Mouse (Mus musculus) erythroid progenitor cell, adult 5-6 weeks (primary cell): ENCODE measurements around the gene Cntnap2. TPM values are rescaled to one million over a fixed set of nuclear protein-coding genes. Genes with fewer than 3 reads are reported as not detected.

Source experiments
- ATAC-seq: replicated peaks from 2 replicates; pipeline ENCODE4 v1.8.0; 2016; ENCODE audit warnings: moderate number of reproducible peaks, mild to moderate bottlenecking, moderate TSS enrichment, inconsistent platforms; ENCODE audit not compliant: poor library complexity, low FRiP score, severe bottlenecking
- total RNA-seq, 2 experiments: library from RNA; stranded (forward) in 1 of 2; stranded (reverse) in 1 of 2; fragments of 150-400 nt in 1 of 2; fragments of 186-747, 209-891 nt in 1 of 2; gene quantifications; 2 replicates each; pipeline versions ENCODE4 v1.2.3 to v1.2.4; 2015 to 2017; ENCODE audit warnings: low replicate concordance in 2 of 2

The Cntnap2 gene
- total RNA-seq (2015; ENCODE audit: low replicate concordance), result not detected in 2 replicates
- not detected in 2 replicates for total RNA-seq (2017; ENCODE audit: low replicate concordance)

DNA sequence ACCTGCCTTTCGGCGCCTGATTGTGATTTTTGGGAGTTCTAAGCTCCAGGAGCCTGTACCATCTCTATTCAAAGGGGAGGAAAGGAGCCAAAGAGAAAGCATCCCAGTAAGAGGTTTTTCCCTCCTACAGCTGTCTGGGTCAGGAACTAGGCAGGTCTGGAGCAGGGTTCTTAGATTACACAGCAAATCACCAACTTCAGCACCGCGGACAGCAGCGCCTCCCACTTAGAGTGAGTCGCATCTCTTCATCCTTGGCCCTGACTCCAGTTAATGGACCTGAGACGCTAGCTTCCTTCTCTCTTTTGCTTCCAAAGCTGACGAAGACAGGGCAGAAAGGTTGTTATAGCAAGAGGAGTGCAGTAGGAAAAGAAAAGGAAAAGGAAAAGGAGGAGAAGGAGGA is at the start of gene Cntnap2:
Cntnap2 (plus strand) TSS at position 267 of the 400 bp plus-strand sequence.
- ATAC-seq, result no peak

DNA sequence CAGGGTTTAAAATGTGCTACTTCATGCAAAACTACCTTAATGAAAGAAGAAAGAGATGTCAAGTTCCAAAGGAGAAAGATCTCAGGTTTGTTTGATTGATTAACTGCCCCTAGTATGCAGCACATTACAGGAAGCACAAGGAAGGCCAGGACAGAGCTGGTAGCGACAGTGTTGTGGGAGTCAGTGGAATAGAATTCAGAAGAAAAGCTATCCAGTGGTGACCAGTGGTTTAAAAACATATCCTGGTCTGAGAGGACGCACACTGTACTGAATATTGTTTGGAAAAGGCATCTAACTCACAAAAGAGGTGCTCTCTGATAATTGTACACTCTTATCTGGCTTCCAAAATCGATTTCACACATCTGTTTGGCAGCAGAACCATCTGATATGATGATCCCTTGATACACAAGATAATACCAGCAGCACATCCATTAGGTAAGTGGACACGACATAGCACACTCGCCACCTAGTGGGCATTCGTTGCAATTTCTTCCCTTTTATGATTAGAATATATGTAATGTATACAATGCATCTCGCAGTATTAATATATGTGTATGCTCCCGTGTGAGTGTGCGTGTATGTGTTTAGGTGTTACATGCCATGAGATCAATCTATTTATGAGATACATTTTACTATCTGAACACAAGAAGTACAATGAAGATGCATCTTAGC is 33.0 kb upstream of the Cntnap2 start:
- ATAC-seq, result peak; percentile 59; the same call in 1 of the 2 replicates

DNA sequence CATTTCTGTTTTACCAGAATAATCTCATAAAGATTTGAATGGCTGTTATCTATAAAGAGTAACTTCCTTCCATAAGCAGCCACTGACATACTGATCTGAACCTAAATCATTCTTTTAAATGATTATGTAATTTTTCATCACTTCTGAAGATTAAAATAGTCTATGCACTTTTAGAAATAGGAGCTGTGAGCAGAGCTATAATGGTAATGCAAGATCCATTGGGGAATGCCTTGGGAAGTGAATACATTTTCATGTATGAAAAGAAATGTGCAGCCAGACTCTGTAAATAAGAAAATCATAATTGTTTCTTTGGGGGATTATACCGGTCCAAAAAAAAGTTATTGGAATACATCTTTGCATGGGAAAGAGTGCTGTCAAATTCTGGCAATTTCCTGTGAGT is 19.7 kb upstream of the Cntnap2 start:
- no peak for ATAC-seq

DNA sequence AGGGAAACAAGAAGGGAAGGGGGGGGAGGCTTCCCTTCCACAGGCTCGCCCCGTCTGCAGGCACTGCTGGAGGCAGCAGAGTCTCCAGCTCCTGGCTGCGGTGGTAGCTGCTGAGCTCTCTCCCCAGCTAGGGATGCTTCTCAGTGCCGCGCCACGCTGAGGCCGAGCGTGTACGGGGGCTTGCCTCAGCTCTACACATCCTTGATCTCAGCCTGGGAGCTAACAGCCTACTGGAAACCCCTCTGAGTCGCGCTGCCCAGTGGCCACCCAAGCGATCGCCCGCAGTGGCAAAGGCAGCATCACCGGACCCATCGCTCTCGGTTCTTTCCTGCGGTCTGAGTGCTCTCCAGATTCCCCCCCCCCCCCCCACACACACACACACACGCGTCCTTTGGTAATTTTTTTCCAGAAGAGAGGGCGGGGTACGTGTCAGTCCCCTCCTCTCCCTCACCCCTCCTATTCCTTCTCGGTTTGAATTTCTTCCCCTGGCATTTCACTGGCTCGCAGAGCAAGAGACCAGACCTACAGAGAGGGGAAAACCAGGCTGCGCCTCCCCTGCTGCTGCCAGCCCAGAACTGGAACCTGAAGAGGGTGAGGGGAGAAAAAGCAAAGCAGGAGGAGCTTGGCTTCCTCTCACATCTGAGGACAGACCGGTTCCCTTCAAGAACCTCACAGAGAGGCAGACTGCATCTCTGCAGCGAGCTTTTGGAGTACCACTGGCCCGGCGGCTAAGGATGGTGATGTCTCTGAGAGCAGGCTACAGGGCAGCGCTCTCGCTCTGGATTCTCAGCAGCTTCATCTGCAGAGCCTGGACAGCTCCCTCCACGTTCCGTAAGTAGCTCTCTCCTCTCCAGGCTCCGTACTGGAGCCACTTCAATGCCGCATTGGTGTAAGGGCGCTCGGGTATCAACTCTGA is 657 bp downstream of the Cntnap2 start:
- no peak for ATAC-seq

DNA sequence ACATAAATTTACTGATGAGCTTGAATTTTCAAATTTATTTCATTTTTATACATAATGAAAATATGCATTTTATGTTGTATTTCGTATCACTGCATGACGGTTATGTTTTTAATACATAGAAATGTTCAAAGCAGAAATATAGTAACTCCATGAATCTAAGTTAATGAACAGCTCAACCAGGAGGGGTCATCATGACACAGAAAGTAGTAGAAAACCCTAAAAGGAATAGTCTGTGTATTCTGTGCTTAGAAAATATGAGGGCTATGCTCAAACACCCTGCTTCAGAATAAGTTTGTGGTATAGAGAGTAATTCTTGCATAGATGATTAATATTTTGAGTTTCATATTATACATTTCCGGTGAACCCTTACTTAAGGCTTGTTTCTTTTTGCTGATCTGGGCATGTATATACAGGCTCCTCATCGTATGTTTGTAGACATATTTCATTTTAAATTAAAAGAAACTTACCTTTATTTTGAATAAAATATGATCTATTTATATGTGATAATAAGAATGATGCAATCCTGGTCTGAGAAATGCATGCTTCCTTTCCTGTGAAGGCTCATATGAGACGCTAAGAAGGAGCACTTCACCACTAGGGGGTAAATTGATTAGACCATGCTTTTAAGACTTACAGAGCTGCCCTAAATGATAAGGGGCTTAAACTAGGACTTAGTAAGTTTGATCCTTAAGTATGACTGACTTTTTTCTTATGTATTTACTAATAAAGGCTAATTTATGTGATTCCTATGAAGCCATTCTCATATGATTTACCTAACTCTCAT is 3.2 kb downstream of the Cntnap2 start:
- ATAC-seq, result no peak

DNA sequence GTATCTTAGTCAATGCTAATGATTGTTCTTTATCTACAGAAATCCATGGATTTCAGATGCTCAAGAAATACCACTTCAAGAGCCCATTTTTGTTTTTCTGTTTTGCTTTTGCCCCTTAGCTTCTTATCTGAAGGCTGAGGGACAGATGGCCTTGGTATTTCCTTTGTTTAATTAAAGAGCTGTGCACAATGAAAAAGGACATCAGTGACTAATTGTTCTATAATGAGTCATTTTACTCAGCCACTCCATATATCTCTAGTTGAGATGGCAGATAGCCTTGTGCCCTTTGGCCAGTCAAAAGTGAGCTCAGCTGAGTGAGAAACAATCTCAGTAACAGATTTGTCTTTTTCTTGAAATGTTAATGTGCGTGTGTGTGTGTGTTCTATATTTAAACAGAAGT is 29.1 kb downstream of the Cntnap2 start:
- ATAC-seq, result no peak

DNA sequence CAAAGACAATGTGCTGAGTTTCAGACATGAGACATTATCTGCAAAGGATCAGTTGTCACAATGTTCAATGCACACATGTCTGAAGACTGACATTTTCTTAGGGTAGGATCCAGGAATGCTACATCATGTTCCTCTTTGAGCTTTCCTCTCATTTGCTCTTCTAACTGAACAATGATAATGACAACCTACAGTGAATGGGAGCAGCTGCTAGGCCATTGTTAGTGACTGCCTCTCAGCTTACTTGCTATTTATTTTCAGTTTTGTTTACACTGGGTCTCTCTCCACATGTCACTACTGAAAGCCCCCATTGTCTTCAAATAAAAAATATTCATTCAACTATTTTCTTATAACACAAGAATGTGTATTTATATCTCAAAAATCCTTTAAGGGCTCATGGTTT is 54.5 kb downstream of the Cntnap2 start:
- ATAC-seq, result no peak

DNA sequence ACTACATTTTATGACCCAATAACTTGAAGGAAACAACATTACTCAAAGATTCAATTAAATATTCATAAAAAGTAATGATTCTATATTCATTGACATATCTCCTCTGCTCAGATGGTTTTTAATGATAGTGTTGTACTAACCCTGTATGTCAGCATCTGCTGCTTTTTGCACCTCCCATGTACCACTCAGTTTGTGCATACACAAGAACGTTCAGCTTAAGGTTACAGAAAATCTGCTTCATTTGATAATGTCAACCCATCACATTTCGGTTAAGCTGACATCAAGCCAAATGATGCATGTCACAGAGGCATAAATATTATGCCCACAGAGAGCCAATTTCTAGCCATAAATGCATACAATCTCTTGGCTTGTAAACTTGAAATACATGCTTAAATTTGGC is 85.7 kb downstream of the Cntnap2 start:
- no peak for ATAC-seq

DNA sequence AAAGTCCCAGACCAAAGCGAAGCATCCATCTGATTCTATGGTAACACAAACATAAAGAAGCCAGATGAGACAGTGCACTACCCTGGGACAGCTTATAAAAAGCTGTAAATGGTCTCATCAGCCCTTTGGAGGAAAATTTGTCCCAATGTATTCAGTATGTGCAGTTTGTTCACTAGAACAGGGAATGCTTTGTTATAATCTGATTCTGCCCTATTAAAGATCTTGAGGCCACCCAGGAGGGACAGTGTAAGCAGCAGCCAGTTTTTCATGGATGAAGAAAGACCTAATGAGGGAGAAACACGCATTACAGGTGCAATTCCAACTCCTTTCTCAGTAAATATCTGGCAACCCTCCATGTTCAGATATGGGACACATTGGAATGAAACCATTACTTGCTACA is 145.9 kb downstream of the Cntnap2 start:
- no peak for ATAC-seq

DNA sequence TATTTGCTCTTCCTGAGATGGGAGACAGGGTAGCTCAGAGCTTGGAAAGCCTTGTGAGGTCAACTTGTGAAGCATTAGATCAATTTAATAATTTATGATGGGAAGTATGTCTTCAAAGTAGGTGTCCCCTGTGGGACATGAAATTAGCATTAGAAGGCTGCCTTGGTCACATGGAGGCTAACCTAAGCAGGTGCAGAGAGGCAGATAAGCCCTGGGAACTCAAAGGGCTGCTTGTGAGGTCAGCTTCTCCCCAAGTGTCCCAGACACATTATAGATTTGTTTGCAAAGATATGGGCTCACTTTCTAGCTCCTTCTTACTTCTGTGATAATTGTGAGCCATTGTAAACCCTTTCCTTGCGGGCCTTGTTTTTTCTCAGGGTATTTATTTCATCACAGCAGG is 155.2 kb downstream of the Cntnap2 start:
- no peak for ATAC-seq

DNA sequence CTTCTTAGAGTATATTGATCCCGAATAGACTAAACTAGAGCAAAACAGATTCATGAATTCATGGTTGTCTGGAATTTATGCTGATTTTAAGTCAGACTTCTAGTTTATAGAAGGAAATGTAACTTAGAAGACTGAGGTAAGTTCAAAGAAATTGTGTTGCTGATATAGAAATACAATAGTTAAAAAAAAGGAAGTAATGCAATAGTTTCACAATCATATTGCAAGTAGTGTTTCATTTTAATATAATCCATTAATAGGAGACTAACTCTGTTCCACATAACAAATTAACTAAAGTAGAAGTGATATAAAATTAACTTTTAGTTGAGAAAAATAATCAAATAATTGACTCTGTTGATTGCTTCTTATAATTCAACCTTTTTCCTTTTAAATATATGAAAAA is 169.8 kb downstream of the Cntnap2 start:
- no peak for ATAC-seq

DNA sequence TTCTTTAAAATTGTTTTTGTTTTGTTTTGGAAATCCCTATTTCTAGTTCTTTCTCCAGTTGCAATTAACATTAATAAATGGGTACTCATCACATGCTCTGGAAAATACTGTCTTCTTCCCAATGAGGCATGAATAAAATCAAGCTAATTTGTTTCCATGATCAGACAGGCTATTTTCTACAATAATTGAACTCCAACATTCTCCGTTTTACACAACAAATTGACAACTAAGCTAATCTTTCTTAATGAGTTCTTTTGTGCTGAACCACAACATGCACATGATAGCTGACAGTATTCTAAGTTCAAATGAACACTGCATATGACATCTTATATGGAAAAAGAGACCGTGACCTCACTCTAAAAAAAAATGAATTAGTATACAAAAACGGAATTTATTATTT is 173.4 kb downstream of the Cntnap2 start:
- ATAC-seq, result no peak

DNA sequence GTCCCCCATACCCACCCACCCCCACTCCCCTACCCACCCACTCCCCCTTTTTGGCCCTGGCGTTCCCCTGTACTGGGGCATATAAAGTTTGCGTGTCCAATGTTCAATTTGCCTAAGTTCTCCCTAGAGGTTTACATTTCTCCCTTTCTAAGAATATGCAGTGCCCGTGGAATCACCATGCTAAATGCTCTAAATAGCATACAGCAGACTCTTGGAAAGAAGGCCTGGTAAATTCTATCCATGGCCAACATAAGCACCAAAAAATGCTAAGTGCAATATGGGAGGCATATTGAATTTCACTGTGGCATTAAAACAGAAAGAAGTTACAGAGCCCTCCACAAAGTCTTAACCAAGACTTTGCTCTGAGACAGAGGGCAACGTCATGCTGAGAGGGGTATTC is 177.4 kb downstream of the Cntnap2 start:
- ATAC-seq, result no peak

DNA sequence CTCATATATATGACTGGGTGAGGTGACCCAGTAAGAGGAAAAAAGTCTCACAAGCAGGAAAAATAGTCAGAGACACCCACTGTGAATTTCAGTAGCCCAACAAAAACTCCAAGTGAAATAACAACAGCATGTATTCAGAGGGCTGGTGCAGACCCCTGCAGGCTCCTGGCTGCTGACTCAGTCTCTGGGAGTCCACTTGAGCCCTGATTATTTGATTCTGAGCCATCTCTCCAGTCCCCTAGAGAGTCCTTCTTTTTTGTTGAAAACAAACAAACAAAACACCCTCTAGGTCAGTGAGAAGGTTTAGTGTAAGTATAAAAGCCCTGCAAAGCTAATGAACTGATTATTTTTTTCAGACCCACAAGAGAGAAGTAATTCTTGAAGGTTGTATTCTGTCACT is 179.0 kb downstream of the Cntnap2 start:
- ATAC-seq, result no peak

DNA sequence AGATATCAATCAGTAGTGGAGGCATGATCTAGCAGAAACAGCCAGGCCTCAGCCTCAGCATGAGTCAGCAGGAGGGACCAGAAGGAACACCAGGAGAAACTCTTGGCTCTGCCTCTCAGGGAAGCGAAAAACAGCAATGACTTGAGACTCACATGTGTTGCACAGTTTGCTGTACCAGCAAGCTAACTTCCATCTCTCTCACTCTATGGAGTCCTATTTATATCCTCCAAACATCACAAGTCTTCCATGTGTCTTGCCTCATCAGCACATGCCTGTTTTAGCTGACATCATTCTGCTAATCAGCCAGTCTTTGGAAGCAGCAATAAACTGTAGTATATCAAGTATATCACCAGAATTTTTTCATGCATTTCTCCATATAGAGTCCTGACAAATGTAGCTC is 182.1 kb downstream of the Cntnap2 start:
- no peak for ATAC-seq

DNA sequence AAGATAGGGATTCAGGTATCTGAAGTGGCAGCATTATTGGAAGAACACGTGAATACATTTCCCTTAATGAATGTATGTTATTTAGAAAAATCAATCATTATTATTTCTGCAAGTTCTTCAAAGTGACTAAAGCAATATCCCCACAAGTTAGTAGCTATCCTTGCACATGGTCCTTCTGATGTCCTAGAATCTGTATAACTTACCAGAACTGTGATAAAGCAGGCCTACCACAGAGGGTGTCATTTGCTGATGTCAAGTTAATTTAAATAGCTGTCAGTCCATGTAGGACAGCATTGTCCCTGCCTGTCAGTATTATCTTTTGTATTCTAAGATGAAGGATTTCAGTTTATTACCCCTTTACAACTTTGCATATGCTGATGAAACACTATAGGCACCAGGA is 185.5 kb downstream of the Cntnap2 start:
- no peak for ATAC-seq

DNA sequence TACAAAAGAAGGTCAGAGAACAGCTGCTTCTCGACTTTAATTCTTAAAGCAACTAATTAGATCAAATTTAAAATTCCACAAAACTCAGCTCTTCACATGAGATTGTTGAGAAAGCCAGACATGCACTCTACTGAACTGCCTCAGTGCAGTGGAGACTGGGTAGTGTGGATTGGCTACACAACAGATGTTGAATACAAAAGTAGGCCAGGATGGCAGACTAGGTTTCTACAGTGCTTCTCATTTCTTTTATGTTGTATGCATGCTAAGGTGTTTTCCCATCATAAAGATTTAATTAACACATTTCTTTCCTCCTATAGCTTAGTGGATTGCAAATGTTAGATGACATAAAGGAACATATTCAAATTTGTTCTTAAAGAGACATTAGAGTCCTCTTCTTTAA is 198.9 kb downstream of the Cntnap2 start:
- no peak for ATAC-seq

DNA sequence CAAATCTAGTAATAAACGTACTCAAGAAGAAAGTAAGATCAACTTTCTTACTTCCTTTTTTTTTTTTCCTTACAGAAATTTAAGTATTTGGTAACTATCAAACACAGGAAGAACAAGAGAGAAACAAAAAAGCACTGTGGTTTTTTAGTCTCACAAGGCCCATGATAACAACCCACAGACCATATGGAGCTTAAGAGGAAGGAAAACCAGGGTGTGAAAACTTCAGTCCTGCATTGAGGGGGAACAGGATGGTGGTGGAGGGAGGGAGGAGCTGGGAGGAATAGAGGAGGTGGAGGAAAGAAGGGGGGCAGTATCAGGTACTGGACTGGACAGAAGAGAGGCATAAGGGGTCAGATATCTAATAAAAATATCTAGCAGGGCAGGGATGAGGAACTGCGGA is 212.4 kb downstream of the Cntnap2 start:
- no peak for ATAC-seq

DNA sequence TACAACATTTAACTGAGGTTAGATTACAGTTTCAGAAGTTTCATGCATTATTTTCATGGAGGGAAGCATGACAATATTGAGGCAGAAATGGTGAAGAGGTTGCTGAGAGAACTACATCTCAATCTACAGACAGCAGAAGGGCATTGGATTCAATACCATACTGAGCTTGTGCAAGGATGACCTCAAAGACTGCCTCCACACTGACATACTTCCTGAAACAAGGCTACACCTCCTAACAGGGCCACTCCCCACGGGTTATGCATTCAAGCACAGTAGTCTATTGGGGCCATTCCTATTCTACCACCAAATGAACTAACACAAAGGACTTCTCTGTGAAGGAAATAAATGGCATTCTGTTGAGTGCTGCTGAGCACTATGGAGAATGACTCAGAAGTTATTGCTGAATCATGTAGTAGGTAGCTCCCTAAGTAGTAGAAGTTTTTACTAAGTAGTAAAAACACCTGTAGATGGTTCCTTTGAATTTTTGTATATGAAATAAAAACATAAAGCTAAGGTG is 214.2 kb downstream of the Cntnap2 start:
- ATAC-seq, result no peak

DNA sequence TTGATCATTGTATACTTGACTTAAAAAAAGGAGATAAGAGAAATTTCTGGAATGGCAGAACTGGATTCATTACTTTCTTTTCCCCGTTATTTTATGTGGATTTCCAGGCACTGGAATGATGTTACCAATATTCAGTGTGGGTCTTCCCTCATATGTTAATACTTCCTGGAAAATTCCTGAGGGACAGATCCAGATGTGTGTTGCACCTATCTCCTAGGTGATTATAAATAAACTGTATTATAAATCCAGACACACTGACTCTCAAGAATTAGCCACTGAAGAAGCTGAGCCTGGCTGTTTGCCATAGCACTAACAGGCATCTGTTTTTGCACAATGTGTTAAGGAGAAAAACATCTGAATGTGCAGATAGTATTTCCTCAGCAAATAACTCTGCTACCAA is 231.0 kb downstream of the Cntnap2 start:
- no peak for ATAC-seq
